Mouse (Mus musculus): ENCODE data around the gene Asz1.

Gene Asz1

GRCm38 (mm10) chr6:18108934-18109333 is at the start of gene Asz1:
Asz1 (minus strand) TSS chr6:18109061.
- DNase-seq: no peak

- no peak for DNase-seq
These were observed 44.2 kb upstream of the Asz1 start for GRCm38 (mm10) chr6:18153031-18153430.

- no peak for DNase-seq
These were observed 26.4 kb upstream of the Asz1 start for GRCm38 (mm10) chr6:18135246-18135645.

- DNase-seq: no peak
These were observed 19.2 kb upstream of the Asz1 start for GRCm38 (mm10) chr6:18128059-18128458.

- DNase-seq: no peak
These were observed 18.5 kb upstream of the Asz1 start for GRCm38 (mm10) chr6:18127206-18127983.

- no peak for DNase-seq
These were observed 12.0 kb downstream of the Asz1 start for GRCm38 (mm10) chr6:18096861-18097260.

- DNase-seq: no peak
These were observed 19.8 kb downstream of the Asz1 start for GRCm38 (mm10) chr6:18089098-18089497.

GRCm38 (mm10) chr6:18087160-18087804 is 21.6 kb downstream of the Asz1 start:
- peak; percentile 3 for DNase-seq

- peak; percentile 4 for DNase-seq
These were observed 30.2 kb downstream of the Asz1 start for GRCm38 (mm10) chr6:18078615-18079014.

- DNase-seq: no peak
These were observed 31.9 kb downstream of the Asz1 start for GRCm38 (mm10) chr6:18076986-18077385.

- no peak for DNase-seq
These were observed 32.3 kb downstream of the Asz1 start for GRCm38 (mm10) chr6:18076577-18076976.

- DNase-seq: no peak
These were observed 51.0 kb downstream of the Asz1 start for GRCm38 (mm10) chr6:18057899-18058298.

- no peak for DNase-seq
These were observed 57.2 kb downstream of the Asz1 start for GRCm38 (mm10) chr6:18051702-18052101.

GRCm38 (mm10) chr6:18044299-18044698 is 64.6 kb downstream of the Asz1 start:
- no peak for DNase-seq

GRCm38 (mm10) chr6:18043172-18043571 is 65.7 kb downstream of the Asz1 start:
- no peak for DNase-seq

GRCm38 (mm10) chr6:18032271-18032670 is 76.6 kb downstream of the Asz1 start:
- DNase-seq: no peak

GRCm38 (mm10) chr6:18031509-18032010 is 77.3 kb downstream of the Asz1 start:
- no peak for DNase-seq

GRCm38 (mm10) chr6:18030868-18031508 is 77.9 kb downstream of the Asz1 start:
- no peak for DNase-seq

GRCm38 (mm10) chr6:18029746-18030656 is 78.9 kb downstream of the Asz1 start, which contains the start of gene Wnt2:
Wnt2 (minus strand) TSS chr6:18030585.
- no peak for DNase-seq

- DNase-seq: no peak
These were observed 84.6 kb downstream of the Asz1 start for GRCm38 (mm10) chr6:18024133-18024794.

- no peak for DNase-seq
These were observed 95.5 kb downstream of the Asz1 start for GRCm38 (mm10) chr6:18013346-18013745.

- no peak for DNase-seq
These were observed 101.5 kb downstream of the Asz1 start for GRCm38 (mm10) chr6:18007356-18007755.

Data from cerebellum, adult 9-10 months (tissue).